Mouse (Mus musculus): ENCODE measurements around the gene Stk17b.

- TF ChIP-seq CTCF (IDR thresholded peaks at IDR 0.05; ENCODE audit: extremely low read depth, insufficient read depth, low read length) = no peak
- TF ChIP-seq POLR2A (IDR thresholded peaks at IDR 0.05; ENCODE audit: extremely low read depth, insufficient read depth, low read length) = no peak
Observed at GRCm38 (mm10) chr1:53797811-53798210, 12.8 kb upstream of the Stk17b start.
